Mouse (Mus musculus): ENCODE results near the gene Xndc1.

DNA sequence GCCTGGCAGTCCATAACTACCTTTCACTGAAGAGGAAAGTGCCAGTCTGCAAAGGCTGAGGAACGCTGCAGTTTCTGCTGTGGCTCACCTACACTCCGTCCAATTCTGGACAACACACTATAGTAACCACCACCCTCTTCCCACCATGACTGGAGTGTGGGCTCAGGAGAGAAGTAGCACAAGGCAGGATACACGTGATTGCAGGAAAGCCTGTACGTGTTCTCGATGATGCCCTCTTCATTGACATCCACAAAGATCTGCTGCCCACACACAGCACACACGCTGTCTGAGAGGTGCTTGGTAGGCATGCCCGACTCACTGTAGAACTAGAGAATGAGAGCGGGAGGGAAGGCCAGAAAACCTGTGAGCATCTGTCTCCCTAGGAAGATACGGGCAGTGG, 41.5 kb upstream of the Xndc1 start:
- no peak for TF ChIP-seq CTCF (IDR thresholded peaks at IDR 0.05; ENCODE audit: extremely low read depth, insufficient read depth, insufficient read length, insufficient replicate concordance)
- TF ChIP-seq POLR2A (IDR thresholded peaks at IDR 0.05; ENCODE audit: low read depth, low read length) = no peak
